Mouse (Mus musculus): ENCODE measurements around the gene Itsn1. TPM values are rescaled to one million over a fixed set of nuclear protein-coding genes. Genes with fewer than 3 reads are reported as not detected.

Gene Itsn1
- polyA plus RNA-seq, 1 experiment from 2014 or later: 55.5 TPM

- no peaks in the 10 kb centered on the region for H3K9me3 ChIP-seq
- no peak overlapping the region for H3K27ac ChIP-seq
- no peak for DNase-seq (ENCODE audit: low spot score)
- WGBS: 73% methylated on average over 11 of the region's 11 CpGs
- H3K36me3 ChIP-seq: no peaks in the 10 kb centered on the region
- H3K27me3 ChIP-seq (ENCODE audit: insufficient read depth, poor library complexity, severe bottlenecking): no peaks in the 10 kb centered on the region
- H3K4me3 ChIP-seq: no peak overlapping the region
- no peaks in the 10 kb centered on the region; the same call in 1 of the 2 replicates for H3K4me1 ChIP-seq (replicated peaks)
Observed at GRCm38 (mm10) chr16:91947093-91947492, 218.0 kb downstream of the Itsn1 start.

GRCm38 (mm10) chr16:91953967-91954366 is 224.9 kb downstream of the Itsn1 start:
- Histone ChIP-seq H3K9me3 (peaks cover 10% of the 10 kb centered on the region; the same call in 1 of the 2 replicates), H3K27me3 (ENCODE audit: insufficient read depth, poor library complexity, severe bottlenecking) (no peaks in the 10 kb centered on the region), H3K27ac (no peak overlapping the region), H3K36me3 (no peaks in the 10 kb centered on the region), H3K4me3 (no peak overlapping the region), H3K4me1 (replicated peaks) (no peaks in the 10 kb centered on the region)
- 92% methylated on average over 4 of the region's 4 CpGs for WGBS
- no peak for DNase-seq (ENCODE audit: low spot score)

DNA sequence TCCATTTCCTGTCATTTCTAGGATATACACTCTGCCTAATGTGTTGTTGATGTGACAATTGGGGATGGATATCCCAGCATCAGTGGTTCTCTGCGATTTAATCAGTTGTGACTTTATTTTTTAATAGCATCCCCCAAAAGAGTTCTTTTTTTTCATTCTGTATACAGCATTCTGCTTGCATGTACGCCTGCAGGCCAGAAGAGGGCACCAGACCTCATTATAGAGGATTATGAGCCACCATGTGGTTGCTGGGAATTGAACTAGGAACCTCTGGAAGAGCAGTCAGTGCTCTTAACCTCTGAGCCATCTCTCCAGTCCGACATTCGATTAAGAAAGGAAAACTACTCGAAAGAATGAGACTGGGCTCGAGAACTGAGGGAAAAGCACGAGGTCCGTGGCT is 225.7 kb downstream of the Itsn1 start:
- no peaks in the 10 kb centered on the region for H3K4me1 ChIP-seq (replicated peaks)
- WGBS: 88% methylated on average over 8 of the region's 8 CpGs
- H3K36me3 ChIP-seq: no peaks in the 10 kb centered on the region
- no peak overlapping the region for H3K27ac ChIP-seq
- DNase-seq (ENCODE audit: low spot score): no peak
- H3K4me3 ChIP-seq: no peak overlapping the region
- H3K27me3 ChIP-seq (ENCODE audit: insufficient read depth, poor library complexity, severe bottlenecking): no peaks in the 10 kb centered on the region
- H3K9me3 ChIP-seq: peaks cover 10% of the 10 kb centered on the region; the same call in 1 of the 2 replicates

DNA sequence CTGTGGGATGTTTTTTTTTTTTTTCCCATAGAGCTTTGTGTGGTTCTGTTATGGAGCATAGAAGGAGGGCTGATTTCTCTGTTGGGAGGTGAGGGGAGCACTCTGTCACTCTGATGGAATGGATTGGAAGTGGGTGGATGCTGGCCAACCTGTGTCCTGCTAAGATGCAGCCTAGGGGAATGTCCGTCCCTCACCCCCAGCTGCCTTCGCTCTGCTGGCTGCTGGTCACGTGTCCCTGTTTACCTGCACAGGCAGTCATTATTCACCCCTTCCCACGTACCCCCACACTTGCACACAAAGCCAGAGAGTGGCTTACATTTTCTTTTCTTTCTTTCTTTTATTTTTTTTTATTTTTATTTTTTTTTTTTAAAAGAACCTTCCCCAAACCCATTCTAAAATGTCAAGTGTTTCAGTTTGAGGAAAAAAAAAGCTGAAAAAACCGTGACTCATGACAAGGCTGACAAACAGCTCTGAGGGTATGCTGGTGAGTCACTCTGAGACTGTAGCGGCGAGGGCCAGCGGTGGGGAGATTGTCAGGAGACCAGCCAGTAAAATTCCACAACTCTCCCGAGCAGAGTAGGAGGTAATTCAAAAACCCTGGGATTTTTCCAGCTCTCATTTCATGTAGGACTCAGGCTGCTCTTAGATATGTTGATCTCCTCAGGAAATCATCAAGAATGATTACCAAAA is 233.3 kb downstream of the Itsn1 start:
- 17% methylated on average over 9 of the region's 9 CpGs for WGBS
- H3K4me1 ChIP-seq (replicated peaks): peaks cover 40% of the 10 kb centered on the region
- DNase-seq (ENCODE audit: low spot score): peak; percentile 20
- peaks cover 3% of the 10 kb centered on the region; the same call in 1 of the 2 replicates for H3K9me3 ChIP-seq
- no peaks in the 10 kb centered on the region for H3K36me3 ChIP-seq
- no peaks in the 10 kb centered on the region for H3K27me3 ChIP-seq (ENCODE audit: insufficient read depth, poor library complexity, severe bottlenecking)
- H3K4me3 ChIP-seq: peak overlapping the region; percentile 26
- H3K27ac ChIP-seq: peak overlapping the region; percentile 82

DNA sequence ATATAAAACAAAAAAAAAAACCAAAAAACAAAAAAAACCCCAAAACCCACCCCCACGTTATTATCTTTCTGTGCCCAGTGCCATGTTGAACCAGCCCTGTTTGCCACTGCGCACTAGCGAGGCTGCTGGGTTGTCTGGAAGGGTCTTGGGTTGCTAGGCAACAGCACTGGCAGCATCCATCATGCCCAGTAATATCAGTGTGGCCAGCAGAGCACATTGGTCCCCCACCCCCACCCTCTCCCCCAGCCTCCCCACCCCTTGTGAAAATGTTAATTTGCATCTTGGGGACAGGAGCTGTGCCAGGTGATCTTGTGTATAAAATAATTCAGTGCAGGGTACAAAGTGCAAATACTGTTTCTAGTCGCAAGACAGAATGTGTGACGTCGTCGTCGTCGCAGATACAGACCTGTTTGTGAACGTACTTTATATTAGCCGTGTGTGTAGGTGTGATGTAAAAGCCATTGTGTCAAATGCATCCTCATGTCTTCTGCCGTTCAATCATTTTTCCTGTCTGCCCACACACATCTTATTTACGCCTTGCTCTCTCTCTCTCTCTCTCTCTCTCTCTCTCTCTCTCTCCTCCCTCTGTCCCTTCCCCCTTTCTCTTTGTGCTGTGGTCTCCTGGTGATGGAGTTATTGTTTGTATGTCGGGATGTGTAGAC is 233.9 kb downstream of the Itsn1 start:
- Histone ChIP-seq H3K27ac (peak overlapping the region; percentile 82), H3K27me3 (ENCODE audit: insufficient read depth, poor library complexity, severe bottlenecking) (no peaks in the 10 kb centered on the region), H3K4me1 (replicated peaks) (peaks cover 40% of the 10 kb centered on the region), H3K36me3 (no peaks in the 10 kb centered on the region), H3K4me3 (peak overlapping the region; percentile 26; the same call in 1 of the 2 replicates), H3K9me3 (peaks cover 3% of the 10 kb centered on the region; the same call in 1 of the 2 replicates)
- DNase-seq (ENCODE audit: low spot score): peak; percentile 76
- whole genome bisulfite sequencing: 42% methylated on average over 14 of the region's 14 CpGs

DNA sequence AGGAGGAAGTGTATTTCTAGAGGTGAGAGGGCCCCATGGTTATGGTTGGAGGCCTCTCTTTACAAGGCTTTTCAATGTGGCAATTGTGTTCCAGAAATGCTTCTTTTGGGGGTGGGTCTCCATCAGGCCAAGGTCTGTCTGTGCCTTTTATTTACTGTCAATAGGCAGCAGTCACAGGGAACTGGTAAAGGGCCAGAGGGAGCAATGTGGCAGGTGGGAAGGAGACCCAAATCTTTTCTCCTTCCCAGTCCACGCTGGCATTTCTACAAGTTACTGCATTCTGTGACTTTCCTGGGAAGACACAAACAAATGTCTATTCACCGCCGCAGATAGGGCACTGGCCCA is 234.4 kb downstream of the Itsn1 start:
- Histone ChIP-seq H3K27ac (peak overlapping the region; percentile 82), H3K4me1 (replicated peaks) (peaks cover 41% of the 10 kb centered on the region), H3K4me3 (peak overlapping the region; percentile 26), H3K27me3 (ENCODE audit: insufficient read depth, poor library complexity, severe bottlenecking) (no peaks in the 10 kb centered on the region), H3K36me3 (no peaks in the 10 kb centered on the region), H3K9me3 (peaks cover 1% of the 10 kb centered on the region; the same call in 1 of the 2 replicates)
- WGBS: 53% methylated on average over 3 of the region's 3 CpGs
- DNase-seq (ENCODE audit: low spot score): no peak

DNA sequence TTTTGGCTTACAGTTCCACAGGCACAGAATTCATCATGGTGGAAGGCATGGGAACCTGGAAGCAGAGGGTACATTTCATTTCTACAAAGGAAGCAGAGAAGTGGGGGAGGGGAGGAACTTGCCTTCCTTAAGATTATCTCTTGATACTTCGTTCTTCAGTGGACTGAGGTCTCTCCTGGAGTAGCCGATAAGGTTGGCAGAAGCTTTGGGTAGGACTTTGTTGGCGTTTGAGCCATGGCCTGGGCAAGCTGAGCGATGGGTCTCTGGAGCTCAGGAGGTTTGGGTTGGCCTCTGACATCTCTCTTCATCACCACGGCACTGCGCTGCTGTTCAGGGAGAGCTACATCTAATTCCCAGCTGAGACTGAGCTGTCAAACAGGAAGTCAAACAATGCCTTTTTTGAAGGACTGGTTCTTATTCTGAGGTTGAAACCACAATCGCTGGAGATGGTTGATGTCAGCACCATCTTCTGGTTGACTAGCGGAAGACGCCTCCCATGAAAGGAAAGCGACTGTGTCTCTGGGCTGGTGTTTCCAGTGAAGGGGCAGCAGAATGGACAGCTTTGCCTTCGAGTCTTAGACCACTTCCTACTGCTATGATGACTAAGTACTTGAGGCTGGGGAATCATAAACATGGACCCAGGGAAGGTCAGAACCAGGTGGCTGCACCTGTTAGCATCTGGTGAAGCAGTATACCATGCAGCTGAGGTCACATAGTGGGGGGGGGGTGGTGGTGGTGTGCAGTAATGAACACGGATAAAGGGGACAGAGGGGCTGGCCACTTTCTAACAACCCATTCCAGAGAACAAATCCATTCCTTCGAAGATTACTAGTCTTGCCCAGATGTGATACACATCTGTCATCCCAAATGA is 235.5 kb downstream of the Itsn1 start:
- Histone ChIP-seq H3K9me3 (no peaks in the 10 kb centered on the region), H3K4me1 (replicated peaks) (peaks cover 45% of the 10 kb centered on the region), H3K4me3 (no peak overlapping the region), H3K27ac (peak overlapping the region; percentile 82), H3K36me3 (no peaks in the 10 kb centered on the region), H3K27me3 (ENCODE audit: insufficient read depth, poor library complexity, severe bottlenecking) (no peaks in the 10 kb centered on the region)
- 84% methylated on average over 13 of the region's 13 CpGs for WGBS
- no peak for DNase-seq (ENCODE audit: low spot score)

DNA sequence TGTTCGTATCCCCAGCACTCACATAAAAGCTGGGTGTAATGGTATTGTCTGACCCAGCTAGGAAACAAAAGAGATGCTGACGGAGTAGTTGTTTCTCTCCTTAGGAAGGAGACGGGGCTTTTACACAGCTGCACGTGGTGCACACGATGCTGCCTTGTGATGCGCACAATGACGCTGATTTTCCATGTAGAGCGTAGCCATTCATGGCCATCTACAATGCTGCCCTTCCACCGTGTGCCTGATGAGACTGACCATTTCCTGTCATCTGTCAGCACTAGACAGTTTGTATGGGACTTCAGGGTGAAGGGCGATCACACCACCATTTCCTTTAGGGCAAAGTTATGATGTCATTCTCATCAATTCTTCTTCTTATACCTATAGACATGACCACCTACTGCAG is 239.6 kb downstream of the Itsn1 start:
- DNase-seq (ENCODE audit: low spot score): no peak
- H3K27me3 ChIP-seq (ENCODE audit: insufficient read depth, poor library complexity, severe bottlenecking): no peaks in the 10 kb centered on the region
- H3K4me3 ChIP-seq: no peak overlapping the region
- no peaks in the 10 kb centered on the region for H3K9me3 ChIP-seq
- 73% methylated on average over 10 of the region's 10 CpGs for WGBS
- H3K36me3 ChIP-seq: no peaks in the 10 kb centered on the region
- peaks cover 29% of the 10 kb centered on the region for H3K4me1 ChIP-seq (replicated peaks)
- H3K27ac ChIP-seq: no peak overlapping the region

- 70% methylated on average over 10 of the region's 10 CpGs for WGBS
- no peak for DNase-seq (ENCODE audit: low spot score)
- Histone ChIP-seq H3K27ac (peak overlapping the region; percentile 14; the same call in 1 of the 2 replicates), H3K36me3 (no peaks in the 10 kb centered on the region), H3K4me1 (replicated peaks) (peaks cover 21% of the 10 kb centered on the region), H3K9me3 (no peaks in the 10 kb centered on the region), H3K4me3 (no peak overlapping the region), H3K27me3 (ENCODE audit: insufficient read depth, poor library complexity, severe bottlenecking) (no peaks in the 10 kb centered on the region)
Observed at GRCm38 (mm10) chr16:91969516-91970031, 240.5 kb downstream of the Itsn1 start.

Other genes starting within 250 kb of the Itsn1 start
- 49.8 and 50.5 TPM in 2 replicates for gene Ifnar1, start 244.0 kb upstream of the Itsn1 start, polyA plus RNA-seq (2016; fragmentation: Nextera tagmentation; extraction: Ambion mirVana)
- gene Ifngr2, start 182.2 kb upstream of the Itsn1 start, polyA plus RNA-seq (2016; fragmentation: Nextera tagmentation; extraction: Ambion mirVana): 25.1 and 36.7 TPM in 2 replicates
- gene Tmem50b, start 131.5 kb upstream of the Itsn1 start, polyA plus RNA-seq (2016; fragmentation: Nextera tagmentation; extraction: Ambion mirVana): 37.6 and 45.9 TPM in 2 replicates
- gene Dnajc28, start 110.3 kb upstream of the Itsn1 start, polyA plus RNA-seq (2016; fragmentation: Nextera tagmentation; extraction: Ambion mirVana): 3.2 and 4.5 TPM in 2 replicates
- 112 and 158 TPM in 2 replicates for gene Gart, start 82.3 kb upstream of the Itsn1 start, polyA plus RNA-seq (2016; fragmentation: Nextera tagmentation; extraction: Ambion mirVana)
- gene Son, start 81.8 kb upstream of the Itsn1 start, polyA plus RNA-seq (2016; fragmentation: Nextera tagmentation; extraction: Ambion mirVana): 102 and 114 TPM in 2 replicates
- gene Donson, start 40.5 kb upstream of the Itsn1 start, polyA plus RNA-seq (2016; fragmentation: Nextera tagmentation; extraction: Ambion mirVana): 32.9 and 34.6 TPM in 2 replicates
- gene Cryzl1, start 306 bp upstream of the Itsn1 start, polyA plus RNA-seq (2016; fragmentation: Nextera tagmentation; extraction: Ambion mirVana): 65.1 and 71.6 TPM in 2 replicates